Mouse (Mus musculus): ENCODE measurements around the gene Ess2. TPM values are rescaled to one million over a fixed set of nuclear protein-coding genes. Genes with fewer than 3 reads are reported as not detected.

Gene Ess2
- total and polyA plus RNA-seq, 3 experiments, result 31.1 to 37.0 (median 33.1) TPM

DNA sequence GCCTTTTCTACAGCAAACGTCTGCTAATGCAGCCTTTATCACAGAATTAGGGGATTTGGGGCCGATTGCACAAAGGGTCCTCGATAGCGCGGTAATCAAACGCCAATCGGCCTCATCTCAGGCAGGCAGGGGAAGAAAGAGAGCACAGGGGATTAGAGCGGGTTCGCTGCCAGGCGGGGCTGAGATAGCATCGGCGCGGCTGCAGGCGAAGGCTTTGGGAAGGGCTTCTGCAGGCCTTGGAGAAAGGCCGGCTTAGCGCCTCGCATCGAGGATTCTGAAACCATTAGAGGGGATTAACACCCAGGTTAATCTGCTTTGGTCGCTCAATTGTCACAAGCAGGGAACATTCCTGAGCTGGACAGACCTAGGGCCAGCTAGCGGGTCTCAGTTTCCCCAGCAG is 9.4 kb upstream of the Ess2 start:
- in situ Hi-C loops (cut with MboI; ENCODE audit: low pct_ligation_motif_present, low pct_unique_long_range_greater_than_20kb, low sequenced_read_pairs), result no loop called here
- dilution Hi-C loops (cut with MboI; ENCODE audit: extremely low pct_ligation_motif_present, extremely low pct_unique_long_range_greater_than_20kb, low sequenced_read_pairs), result no loop called here
- peaks cover 11 to 25% of the 10 kb centered on the region in 2 experiments for H3K36me3 ChIP-seq (replicated peaks in 1 of 2; ENCODE audit: control insufficient read depth in 1 of 2, insufficient read depth in 1 of 2, low read length in 1 of 2)
- peaks cover 31% of the 10 kb centered on the region for H3K27me3 ChIP-seq (replicated peaks)
- no peak overlapping the region for H3K9ac ChIP-seq (ENCODE audit: insufficient read depth, low read depth)
- DNase-seq (ENCODE audit: extremely low read depth), result no peak
- H3K4me1 ChIP-seq (ENCODE audit: control insufficient read depth in 1 of 2, insufficient read depth in 2 of 2), result peaks cover 6 to 27% of the 10 kb centered on the region in 2 experiments; a peak in 3 of 4 replicates
- H3K9me3 ChIP-seq (replicated peaks; ENCODE audit: low read length), result peaks cover 4% of the 10 kb centered on the region
- H3K79me2 ChIP-seq (replicated peaks; ENCODE audit: control insufficient read depth, extremely low read depth, insufficient read depth, poor library complexity, severe bottlenecking), result peaks cover 5% of the 10 kb centered on the region; the same call in 1 of the 2 replicates
- no peak overlapping the region for H3K4me2 ChIP-seq (ENCODE audit: insufficient read depth, low read depth, poor library complexity, severe bottlenecking)
- no peak overlapping the region for H3K4me3 ChIP-seq (replicated peaks in 1 of 3; ENCODE audit: low read depth in 2 of 3, low read length in 2 of 3, poor library complexity in 1 of 3)
- no peak overlapping the region for H3K27ac ChIP-seq (ENCODE audit: insufficient read depth, low read depth)
- TF ChIP-seq TCF12 (IDR thresholded peaks at IDR 0.05; ENCODE audit: low read depth, low read length) (no peak), SIN3A (IDR thresholded peaks at IDR 0.05; ENCODE audit: low read length) (no peak), POLR2A (IDR thresholded peaks at IDR 0.05; ENCODE audit: low read depth, low read length) (no peak), MAFK (IDR thresholded peaks at IDR 0.05; ENCODE audit: insufficient replicate concordance, low read length) (no peak), E2F4 (IDR thresholded peaks at IDR 0.05; ENCODE audit: insufficient replicate concordance, low read depth, low read length) (no peak), MAX (IDR thresholded peaks at IDR 0.05; ENCODE audit: low read length) (no peak), RAD21 (IDR thresholded peaks at IDR 0.05; ENCODE audit: low read depth, low read length) (no peak), CHD1 (IDR thresholded peaks at IDR 0.05; ENCODE audit: low read depth, low read length) (no peak), JUN (IDR thresholded peaks at IDR 0.05; ENCODE audit: insufficient read depth, low read depth, low read length) (no peak), IRF4 (IDR thresholded peaks at IDR 0.05; ENCODE audit: low read depth, low read length) (no peak)

DNA sequence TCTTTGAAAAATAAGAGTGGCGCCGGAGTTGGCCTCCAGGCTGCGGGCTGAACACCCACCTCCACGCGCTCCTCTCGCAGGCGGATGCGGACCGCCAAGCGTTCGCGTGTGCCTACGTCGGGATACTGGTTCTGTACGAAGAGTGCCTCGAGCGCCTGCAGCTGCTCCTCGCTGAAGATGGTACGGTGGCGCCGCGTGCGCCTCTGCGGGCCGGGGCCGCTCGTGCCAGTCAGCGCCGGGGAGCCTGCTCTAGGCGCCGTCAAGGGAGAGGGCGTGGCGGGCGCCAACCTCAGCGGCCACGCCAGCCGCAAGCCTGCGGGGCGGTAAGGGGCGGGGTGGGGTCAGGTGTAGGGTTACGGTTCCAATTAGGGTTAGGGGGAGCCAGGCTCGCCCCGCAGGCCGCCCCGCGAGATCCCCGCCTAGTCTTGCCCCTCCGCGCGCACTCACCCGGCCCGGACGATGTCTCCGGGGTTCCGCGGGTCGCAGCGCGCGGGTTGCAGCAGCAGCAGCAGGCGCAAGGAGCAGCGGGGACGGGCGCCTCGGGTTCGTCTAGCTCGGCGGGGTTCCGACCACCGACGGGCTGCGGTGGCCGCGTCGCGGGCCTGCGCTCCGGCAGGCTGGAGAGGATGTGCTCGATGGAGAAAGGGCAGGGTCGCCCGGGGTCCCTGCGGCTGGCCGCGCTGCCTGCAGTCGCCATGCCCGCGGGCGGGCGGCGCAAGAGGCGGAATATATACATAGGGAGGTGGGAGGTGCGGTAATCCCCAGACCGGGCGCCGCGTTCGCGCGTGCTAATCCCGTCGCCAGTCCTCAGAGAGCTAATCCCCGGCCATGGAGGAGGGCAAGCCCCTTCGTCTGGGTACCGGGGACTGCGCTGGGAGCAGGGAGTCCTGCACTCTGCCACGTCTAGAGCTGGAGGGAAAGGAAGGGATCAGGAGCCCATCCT is 3.4 kb upstream of the Ess2 start, which contains the start of gene Gsc2:
Gsc2 (minus strand) TSS at position 753 of the 943 bp plus-strand sequence.
- peaks cover 0 to 5% of the 10 kb centered on the region in 2 experiments for H3K36me3 ChIP-seq (replicated peaks in 1 of 2; ENCODE audit: control insufficient read depth in 1 of 2, insufficient read depth in 1 of 2, low read length in 1 of 2)
- no peak within 1 kb of the TSS for H3K27ac ChIP-seq (ENCODE audit: insufficient read depth, low read depth)
- DNase-seq (ENCODE audit: extremely low read depth), result no peak
- dilution Hi-C loops (cut with MboI; ENCODE audit: extremely low pct_ligation_motif_present, extremely low pct_unique_long_range_greater_than_20kb, low sequenced_read_pairs), result no loop called here
- in situ Hi-C loops (cut with MboI; ENCODE audit: low pct_ligation_motif_present, low pct_unique_long_range_greater_than_20kb, low sequenced_read_pairs), result loop anchor here (5.0 kb wide), 2 partner anchors 73 to 123 kb away; no protein-coding TSS in a partner anchor
- H3K9ac ChIP-seq (ENCODE audit: insufficient read depth, low read depth), result no peak within 1 kb of the TSS
- H3K4me1 ChIP-seq (ENCODE audit: control insufficient read depth in 1 of 2, insufficient read depth in 2 of 2), result peaks cover 4 to 9% of the 10 kb centered on the region in 2 experiments; a peak in 3 of 4 replicates
- TF ChIP-seq SIN3A (IDR thresholded peaks at IDR 0.05; ENCODE audit: low read length) (no peak), ZKSCAN1 (IDR thresholded peaks at IDR 0.05; ENCODE audit: borderline replicate concordance, low read depth, low read length) (no peak), CTCF (conservative IDR thresholded peaks at IDR 0.05 in 1 of 2, IDR thresholded peaks at IDR 0.05 in 1 of 2; ENCODE audit: low read depth in 2 of 2, low read length in 2 of 2) (no peak), USF1 (IDR thresholded peaks at IDR 0.05; ENCODE audit: low read depth, low read length) (no peak), ZC3H11A (IDR thresholded peaks at IDR 0.05; ENCODE audit: low read depth, low read length) (no peak), MAFK (IDR thresholded peaks at IDR 0.05; ENCODE audit: insufficient replicate concordance, low read length) (no peak), JUN (IDR thresholded peaks at IDR 0.05; ENCODE audit: insufficient read depth, low read depth, low read length) (no peak)
- H3K4me3 ChIP-seq (replicated peaks in 1 of 3; ENCODE audit: low read depth in 2 of 3, low read length in 2 of 3, poor library complexity in 1 of 3), result no peak within 1 kb of the TSS
- peaks cover 14% of the 10 kb centered on the region for H3K79me2 ChIP-seq (replicated peaks; ENCODE audit: control insufficient read depth, extremely low read depth, insufficient read depth, poor library complexity, severe bottlenecking)
- peaks cover 45% of the 10 kb centered on the region for H3K27me3 ChIP-seq (replicated peaks)
- peaks cover 12% of the 10 kb centered on the region for H3K9me3 ChIP-seq (replicated peaks; ENCODE audit: low read length)
- no peak within 1 kb of the TSS for H3K4me2 ChIP-seq (ENCODE audit: insufficient read depth, low read depth, poor library complexity, severe bottlenecking)

Data from CH12.LX (cell line).